Mouse (Mus musculus) fibroblast of lung, adult 2 months (primary cell): ENCODE measurements at regions not wholly inside any gene's neighbourhood (a gene's known extent, or its start where the extent isn't known, plus 50 kb on each side); places are given as distances from the start of the nearest gene placed in this dataset.
A peak's percentile ranks its signal among the peaks of the same experiment; 100 is the strongest.

Experiments
- DNase-seq: peaks from one replicate; pipeline ENCODE4 v3.0.0-alpha.2; 2011; ENCODE audit warnings: low read depth

DNA sequence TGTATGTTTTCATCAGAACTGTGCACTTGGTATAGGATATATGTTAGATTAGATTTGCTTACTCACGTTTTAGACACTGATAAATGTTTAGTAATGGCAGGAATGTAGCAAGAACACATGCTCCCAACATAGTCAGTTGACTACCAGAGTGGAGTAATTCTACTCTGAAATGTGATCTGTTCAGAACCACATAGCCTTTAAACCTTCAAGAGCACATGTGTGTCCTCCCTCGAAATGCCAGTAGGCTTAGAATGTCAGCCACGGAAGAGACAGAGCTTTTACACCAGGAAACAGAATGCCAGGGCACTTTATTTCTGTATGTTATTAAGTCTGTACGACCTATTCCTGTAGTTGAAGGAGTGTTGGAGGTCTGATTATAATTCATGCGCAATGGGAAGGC is 51.3 kb upstream of the Cd28 start:
- no peak for DNase-seq

DNA sequence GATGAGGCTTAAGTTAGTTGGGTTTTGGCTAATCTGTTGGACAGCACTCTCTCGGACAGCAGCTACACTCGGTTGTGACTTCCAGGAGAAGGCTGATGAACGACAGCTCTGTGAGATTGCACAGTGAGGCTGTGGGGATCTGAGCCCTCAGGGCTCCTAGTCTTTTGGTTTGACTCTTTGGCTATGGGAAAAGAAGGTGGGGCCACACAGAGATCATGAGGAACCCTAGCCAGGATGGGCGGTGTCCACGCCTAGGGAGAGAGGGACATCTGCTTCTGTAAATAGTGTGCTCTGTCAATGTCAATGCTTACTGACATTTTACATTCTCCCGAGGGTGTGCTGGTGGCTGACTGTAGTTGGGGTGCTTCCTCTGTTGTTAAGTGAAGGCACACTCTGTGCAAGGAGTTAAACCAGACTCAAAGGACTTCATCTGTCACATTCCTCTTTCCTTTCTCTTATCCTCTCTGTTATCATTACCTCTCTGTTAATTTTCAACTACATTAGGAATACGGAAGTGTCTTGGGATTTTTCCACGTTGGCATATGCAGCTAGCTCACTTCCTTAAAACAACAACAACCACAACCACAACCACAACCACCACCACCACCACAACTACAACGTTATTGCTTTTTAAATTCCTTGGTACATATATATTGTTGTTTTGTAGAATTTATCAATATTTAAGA is 54.2 kb upstream of the Cd28 start:
- no peak for DNase-seq

DNA sequence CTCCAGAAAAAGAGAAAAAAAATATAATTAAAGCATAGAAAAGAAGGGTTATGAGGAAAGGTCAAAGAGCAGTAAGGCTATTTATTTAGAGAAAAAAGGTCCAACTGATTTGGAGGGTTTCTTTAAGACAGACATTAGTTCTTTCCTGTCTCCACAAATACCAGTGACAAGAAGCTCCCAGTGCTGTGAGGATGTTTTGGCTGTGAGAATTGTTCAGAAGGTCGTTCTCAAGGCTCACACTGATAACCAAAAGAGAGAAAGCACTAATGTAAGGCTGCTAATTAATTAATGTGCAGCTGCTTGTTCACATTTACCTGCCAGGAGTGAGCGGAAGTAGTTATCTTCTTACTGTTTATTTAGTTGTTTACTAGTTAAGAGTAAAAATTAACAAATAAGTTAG is 54.7 kb upstream of the Cd28 start:
- DNase-seq: no peak

DNA sequence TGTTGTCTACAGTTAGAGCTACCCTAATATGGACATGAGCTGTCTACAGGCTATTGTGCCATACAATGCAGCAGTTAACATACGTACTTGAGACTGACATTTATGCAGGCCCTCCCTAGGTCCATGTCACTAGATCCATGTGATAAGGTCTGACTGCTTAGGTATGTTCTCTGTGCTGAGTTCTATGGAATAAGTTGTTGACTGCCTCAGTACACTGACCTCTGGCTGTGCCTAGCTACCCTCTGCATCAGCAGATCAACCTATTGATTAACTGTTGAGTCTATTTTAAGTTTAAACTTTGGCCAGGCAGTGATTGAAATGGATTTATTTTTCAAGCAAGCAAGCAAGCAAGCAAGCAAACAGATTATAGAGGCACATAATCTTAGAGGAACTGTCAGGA is 57.0 kb upstream of the Cd28 start:
- no peak for DNase-seq

DNA sequence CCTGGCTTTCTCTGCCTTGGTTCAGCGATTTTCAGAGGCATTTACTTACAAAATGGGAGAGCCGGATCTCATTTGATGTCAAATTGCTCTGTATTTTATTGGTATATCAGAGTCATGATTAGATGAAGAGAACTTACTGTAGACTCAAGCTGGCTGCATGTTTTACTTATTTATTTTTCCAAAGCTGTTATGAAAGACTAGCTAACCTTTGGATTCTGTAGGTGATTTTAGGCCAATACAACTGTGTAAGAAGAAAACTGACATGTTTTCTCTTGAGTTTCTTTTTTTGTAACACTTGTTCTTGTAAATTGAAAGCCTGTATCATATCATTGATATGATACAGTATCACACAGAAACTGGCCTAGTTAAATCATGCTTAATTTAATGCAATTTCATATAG is 57.6 kb upstream of the Cd28 start:
- DNase-seq: no peak

DNA sequence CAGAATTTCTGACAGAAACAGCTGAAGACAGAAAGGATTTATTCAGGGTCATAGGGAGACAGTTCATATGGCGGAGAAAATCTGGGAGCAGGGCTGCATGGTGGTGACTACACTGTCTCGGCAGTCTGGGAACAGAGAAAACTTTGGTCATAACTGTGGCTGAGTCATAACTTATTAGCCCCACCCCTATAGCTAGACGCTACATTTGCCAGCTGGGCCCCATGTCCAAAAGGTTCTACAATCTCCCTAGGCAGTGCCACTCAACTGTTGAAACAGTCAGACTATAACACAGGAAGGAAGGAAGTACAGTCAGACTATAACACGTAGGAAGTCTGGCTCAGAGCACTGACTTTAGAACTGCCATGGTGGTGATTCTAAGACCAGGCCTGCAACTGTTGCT is 58.2 kb upstream of the Cd28 start:
- peak; percentile 45 for DNase-seq

DNA sequence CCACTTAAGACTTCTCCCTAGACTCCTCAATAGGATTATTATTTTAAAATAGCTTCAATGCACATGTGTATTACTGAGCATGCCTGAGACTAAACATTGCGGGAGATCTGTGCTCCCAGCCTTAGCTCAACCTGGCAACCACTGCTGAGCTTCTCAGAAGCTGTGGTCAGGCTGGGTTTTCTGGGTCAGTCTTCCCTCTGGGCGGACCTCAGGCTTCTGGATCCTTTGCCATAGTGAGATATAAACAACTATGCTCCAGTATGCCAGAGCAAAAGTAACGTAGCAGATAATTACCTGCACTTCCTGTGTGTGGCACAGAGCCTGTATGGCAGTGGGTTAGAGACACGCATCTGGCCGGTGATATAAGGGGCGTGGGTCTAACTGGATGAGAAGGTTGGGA is 59.1 kb upstream of the Cd28 start:
- DNase-seq: no peak

DNA sequence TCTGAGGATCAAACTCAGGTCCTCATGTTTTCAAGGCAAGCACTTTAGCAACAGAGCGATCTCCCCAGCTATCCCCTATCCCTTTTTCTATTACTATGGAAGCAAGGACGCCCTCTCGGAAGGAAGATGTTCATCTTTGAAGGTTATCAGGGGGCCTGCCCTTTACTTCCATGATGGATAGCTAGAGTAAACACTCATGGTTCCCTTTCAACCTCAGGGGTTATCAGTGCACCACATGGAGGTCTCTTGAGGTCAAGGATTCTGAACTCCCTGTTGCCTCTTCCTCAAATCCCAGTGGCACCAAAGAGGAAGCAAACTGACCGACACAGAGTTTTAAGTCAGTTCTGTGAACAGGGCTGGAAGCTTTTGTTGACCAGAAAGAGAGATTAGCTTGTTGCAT is 59.6 kb upstream of the Cd28 start:
- DNase-seq: no peak

DNA sequence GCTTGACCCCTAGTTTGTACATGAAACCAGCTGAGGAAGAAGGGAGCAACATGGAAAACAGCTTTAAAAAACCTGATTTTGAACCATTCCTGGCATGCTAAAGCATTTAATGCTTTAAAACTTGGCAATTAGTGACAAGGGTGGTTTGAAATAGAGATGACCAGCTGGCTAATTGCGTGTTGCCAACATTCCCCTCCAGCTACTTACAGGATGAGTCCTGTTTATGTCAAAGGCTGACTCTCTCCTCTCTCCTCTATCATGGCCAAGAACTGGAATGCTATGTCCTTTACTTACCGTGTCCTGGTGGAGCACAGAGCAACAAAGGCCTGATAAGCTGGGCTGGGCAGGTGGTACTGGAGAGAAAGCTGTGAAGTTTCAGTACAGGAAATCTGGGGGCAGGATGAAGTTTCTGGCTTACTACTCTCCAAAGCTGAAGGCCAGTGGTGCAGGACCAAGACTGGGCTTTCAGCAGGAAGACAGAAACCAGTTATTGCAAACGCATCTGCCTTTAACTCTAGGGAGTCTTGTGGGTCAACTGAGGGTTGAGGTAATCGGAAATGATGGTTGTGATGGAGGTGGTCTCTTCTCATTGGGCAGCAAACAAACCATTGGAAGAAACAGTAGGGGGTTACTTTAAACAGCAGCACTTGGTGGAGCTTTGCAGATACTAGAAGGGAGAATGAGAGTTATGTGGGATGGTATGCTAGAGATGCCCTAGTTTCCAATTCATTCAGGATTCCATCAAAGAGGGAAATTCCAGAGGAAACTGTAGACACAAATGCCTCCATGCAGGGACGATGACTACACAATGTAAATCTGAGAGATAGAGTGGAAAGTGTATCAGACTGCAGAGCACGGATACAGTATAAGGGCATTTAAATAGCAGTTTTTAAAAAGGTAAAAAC is 60.7 kb upstream of the Cd28 start:
- DNase-seq: no peak

DNA sequence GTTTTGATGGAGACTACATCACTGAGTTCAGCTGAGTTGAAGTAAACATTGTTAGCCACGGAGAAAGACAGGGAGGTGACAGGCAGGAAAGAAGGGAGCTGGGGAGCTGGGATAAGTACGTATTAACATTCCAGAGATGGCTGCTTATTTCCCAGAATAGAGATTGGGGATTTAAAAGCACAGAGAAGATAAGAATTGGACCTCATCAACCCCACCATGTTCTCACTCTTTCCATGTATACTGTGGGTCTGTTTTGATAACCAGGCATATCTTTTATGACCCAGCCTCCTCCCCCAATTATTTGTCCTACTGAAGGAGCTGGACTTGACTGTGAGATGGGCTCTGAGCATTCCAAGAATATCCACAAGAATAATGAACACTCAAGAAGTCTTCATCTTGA is 61.4 kb upstream of the Cd28 start:
- no peak for DNase-seq

DNA sequence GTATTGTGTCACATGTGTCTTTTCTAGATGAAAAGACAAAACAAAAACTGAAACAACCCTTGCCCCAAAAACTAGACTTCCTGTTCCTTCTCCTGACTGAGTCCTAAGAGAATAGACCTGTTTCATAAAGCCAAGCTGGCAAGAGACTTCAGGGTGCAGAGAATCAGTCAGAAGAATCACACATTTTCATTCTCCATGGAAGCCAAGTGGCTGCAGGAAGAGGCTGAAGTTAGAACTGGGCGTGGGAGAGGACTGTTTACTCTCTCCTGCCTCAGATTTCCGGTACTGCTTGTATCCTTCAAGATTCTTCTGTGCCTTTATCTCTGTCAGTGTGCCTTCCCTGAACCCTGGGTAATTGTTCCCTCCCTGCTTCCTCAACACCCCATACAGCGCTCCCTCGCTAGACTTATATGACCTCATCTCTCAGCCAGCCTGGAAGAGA is 64.0 kb upstream of the Cd28 start:
- no peak for DNase-seq

DNA sequence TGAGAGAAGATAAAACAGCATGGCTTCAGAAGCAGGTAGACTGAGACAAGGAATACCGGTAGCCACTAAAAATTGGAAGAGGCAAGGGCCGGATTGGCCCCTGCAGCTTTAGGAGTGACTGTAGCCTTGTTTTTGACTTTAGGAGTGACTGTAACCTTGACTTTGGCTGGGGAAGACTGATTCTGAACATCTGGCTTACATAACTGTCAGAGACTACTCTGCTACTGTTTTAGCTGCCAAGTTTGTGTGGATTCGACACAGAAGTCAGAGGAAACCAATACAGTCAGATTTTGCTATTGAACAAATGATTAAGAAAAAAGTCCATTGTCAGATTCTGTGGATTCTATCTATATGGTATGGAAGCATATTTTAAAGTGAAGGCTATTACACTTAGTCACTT is 66.4 kb upstream of the Cd28 start:
- no peak for DNase-seq

DNA sequence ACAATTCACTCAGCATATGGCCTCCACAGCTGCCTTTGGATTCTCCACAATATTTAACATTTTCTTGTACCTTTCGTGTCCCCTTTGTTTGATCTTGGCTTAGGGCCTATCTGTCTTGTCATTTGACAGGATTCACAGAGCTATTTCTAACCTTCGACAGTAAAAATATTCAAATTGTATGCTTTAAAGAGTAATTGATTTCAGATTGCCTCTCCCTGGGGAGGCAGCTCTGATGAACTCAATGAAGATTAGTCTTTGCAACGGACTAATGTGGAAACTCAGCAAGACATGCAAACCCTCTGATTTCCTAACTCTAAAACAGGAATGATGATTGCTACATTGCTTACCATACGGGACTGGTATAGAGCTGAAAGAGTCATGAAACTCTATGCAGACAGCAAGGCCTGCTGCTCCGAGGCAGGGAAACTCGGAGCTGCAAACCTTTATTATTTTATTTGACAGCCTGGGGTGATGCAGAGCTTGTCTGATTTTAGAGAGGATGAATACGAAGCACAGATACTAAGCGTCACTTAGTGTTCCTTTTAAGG is 67.2 kb upstream of the Cd28 start:
- DNase-seq: no peak

DNA sequence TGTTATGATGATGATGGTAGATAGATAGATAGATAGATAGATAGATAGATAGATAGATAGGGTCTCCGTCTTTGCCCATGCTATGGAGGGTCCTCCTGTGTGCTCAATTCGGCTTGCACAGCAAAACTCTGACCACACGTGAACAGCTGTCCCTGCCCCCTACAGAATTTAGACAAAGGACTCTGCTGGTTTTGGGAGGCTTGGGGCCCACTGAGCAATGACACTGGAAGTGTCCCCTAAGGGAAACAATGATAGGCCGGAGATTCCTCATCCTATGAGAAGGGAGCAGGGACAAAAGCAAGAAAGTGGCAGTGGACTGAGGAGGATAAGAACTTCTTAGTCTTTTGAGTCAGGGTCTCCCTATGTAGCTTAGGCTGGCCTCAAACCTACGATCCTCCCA is 69.8 kb upstream of the Cd28 start:
- no peak for DNase-seq

DNA sequence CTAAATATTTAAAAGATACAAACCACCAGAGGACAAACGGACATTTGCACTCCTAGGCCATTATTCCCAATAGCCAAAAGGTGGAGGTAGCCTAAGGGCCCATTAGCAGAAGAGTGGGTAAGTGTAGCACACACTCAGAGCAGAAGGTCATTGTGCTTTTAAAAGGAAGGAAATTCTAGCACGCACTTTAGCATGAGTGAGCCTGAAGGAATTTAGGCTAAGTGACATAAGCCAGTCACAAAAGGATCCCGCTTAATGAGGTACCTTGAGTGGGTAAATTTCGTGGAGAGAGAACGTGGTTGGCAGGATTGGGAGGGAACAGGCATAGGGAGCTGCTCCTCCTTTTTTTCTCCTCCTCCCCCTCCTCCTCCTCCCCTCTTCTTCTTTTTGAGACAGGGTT is 70.4 kb upstream of the Cd28 start:
- DNase-seq: no peak

DNA sequence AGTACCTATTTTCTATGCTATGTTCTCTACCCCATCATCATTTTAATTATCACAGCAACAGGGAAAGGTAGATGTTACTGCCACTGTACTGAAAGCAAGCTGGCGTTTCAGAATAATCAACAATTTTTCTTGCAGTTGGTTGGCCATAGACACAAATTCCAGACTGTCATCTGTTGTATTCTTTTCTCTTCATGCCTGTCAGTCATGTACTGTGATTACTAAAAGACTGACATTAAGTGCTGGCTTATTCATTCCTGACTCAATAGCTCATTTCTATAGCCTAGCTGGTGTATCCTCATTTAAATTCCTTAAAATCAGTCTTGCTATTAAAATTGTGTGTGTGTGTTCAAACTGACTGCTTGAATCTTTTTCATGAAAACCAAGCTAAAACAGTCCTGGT is 71.4 kb upstream of the Cd28 start:
- no peak for DNase-seq

DNA sequence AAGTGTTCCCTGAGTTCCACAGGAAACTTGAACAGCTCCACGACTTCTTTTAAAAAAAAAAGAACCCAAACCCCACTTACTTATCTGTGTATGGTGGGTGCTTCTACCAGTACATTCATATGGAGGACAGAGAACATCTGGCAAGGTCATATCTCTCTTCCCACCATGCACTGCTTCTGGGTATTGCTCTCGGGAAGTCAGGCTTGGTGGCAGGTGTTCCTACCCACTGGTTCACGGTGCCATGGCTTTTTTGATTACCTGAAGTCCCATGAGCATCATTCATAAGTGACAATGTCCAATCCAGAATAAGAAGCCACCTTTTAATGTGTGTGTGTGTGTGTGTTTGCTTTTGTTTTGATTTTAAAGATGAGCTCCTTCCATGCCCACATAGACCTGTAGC is 73.8 kb upstream of the Cd28 start:
- DNase-seq: no peak

DNA sequence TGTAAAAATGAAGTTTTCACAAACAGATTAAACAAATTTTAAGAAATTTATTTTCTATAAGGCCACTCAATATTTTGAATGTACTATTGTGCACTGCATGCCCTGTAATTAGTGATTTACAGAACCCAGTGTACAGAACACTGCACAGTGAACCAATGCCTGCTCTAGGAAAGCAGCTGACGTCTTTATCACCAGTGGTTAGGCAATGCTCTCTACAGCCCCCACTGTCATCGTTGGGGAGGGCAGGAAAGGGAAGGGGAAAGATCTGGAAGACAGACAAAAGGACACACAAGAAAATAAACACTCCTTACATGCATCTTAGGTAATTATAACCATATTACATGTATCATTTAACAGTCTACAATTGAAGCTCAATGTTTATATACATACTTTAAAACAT is 74.4 kb upstream of the Cd28 start:
- DNase-seq: no peak

DNA sequence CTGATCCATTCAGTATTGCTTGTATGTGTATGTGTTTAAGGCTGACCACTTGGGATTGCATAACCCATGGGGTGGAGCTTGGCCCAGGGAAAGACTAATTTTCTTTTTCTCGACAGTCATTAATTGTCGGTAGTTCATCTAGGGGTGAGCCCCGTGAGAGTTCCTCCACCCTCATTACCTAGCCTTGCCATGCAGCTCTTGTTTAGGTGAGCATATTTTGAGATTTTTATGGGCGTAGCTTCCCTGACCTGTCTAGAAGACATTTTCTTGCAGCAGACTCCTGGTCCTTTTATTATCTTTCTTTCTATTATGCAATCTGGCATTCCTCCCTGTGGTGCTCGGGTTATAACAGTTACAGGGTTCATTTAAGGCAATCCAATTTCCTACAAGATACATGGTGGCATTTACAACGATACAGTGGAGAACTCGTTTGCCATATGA is 74.4 kb upstream of the Raph1 start:
- no peak for DNase-seq

DNA sequence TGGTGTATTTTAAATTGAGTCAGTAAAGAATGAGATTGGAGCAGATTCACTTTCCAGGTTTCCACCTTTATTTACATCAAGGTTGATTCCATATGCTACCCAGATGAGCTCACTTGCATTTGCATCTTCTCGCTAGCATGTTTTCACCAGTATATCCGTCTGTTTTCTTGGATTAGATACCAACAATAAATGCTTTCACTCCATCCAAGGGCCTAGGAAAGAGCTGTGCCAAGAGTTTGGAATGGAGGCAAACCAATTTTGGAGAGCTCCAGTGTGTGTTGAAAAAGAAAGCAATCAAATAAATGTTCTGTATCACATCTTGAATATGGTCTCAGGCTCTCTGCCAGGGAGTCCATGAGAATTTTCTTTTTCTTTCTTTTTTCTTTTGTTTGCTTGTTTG is 72.6 kb upstream of the Raph1 start:
- no peak for DNase-seq

DNA sequence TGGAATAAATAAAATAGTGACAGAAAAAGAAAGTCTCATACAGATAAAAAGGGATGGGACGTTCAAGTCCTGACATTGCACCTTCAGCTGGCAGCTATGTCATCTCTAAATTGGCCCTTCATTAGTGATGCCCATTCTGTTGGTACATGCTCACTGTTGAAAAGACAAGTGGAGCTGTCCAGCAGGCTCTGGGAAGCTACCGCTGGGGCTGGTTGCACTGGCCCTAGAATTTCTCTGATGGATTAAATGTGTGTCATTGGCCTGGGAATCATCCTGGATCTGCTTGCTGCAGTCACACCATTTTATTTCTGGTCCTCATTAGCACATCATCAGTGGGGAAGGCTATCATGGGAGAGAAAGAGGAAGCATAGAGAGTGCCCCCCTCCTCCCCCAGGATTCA is 72.2 kb upstream of the Raph1 start:
- no peak for DNase-seq

DNA sequence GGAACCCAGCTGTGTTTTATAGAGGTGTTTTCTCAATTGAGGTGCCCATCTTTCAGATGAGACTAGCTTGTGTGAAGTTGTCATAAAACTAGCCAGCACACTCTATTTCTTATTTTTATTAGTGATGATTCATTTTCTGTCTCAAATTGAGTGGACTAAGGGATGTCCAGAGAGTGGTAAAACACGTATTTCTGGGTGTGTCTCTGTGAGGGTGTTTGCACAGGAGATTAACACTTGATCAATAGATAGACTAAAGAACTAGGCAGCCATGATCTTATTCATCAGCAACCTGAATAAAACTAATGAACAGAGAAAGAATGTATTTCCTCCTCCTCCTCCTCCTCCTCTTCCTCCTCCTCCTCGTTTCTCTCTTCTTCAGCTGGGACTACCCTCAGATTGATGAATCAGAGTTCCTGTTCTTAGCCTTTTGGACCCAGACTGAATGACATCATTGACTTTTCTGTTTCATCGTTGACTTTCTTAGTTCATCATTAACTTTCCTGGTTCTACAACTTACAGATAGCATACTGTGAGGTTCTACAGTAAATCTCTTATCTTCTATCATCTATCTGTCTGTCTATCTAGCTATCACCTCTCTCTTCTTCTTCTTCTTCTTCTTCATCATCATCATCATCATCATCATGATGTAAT is 70.0 kb upstream of the Raph1 start:
- DNase-seq: no peak
